Mouse (Mus musculus): ENCODE results near the gene Pus3.

Pus3 gene

DNA sequence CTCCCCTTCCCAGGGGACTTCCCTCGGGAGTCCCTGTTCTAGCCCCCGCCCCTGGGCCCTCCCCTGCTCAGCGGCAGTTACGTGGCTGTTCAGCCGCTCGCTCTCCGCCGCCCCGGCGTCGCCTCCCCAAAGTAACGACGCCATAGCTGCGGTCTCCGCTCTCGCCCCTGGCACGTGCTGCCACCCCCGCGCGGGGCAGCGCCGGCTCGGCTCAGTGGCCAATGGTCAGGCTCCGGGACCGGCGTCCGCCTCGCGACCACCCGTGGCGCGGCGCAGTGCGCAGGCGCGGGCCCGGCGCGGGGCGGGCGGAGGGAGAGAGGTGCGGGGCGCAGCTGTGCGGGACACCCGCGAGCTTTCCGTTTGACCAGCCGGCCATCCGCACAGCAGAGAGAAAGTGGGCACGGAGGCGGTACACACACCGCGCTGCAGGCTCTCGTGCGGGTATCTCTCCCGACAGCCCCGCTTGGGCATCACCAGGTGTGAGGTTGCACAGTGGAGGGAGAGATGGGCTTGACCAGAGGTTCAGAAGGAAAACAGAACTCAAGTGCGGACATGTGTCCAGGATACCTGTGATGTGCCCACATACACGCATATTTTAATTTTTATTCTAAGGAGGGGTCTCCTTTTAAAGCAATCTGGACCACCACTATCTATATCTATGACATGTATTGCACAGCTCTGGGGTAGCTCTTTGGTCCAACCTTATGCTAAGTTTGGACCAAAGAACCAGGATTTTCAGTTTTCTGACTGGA, at the start of gene Pus3, which contains the start of gene Ddx25:
Pus3 (plus strand) TSS at position 339 of the 752 bp plus-strand sequence.
Ddx25 (minus strand) TSS at position 272 of the 752 bp plus-strand sequence.
- peak in 1 of 2 experiments; percentile 26 for DNase-seq

DNA sequence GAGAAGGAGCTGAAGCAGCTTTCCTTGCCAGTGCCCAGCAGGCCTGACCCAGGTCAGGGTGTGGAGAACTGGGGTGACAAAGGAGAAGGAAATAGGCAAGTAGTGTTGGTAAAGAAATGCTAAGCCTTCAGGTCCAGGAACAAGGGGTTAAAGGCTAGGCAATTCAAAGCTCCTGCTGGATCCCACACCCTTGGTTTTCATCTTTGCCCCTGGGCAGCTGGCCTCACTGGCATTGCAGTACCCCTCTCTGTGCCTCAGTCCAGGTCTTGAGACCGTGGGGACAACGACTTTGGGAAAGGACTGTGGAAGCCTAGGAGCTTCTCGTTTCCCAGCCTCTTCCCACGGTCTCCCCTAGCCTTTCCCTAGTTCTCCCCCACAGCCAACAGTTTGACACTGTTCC, 44.5 kb upstream of the Pus3 start:
- no peak for DNase-seq

DNA sequence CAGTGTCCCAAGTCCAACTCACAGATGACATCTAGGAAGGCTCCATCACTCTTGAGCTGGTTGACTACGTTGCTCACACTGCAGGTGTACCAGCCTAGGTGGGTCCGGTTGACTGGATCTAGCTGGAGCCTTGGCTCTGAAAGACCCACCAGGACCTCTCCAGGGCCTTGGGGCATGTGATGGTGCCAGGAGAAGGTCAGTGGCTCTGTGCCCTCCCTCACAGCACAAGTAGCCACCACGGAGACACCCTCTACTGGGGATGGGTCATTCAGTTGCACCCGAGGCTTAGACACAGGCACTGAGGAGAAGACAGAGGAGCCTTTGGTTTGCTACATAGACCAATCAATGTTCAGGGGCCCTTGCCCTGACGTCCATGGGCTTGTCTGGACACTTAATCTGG, 42.2 kb upstream of the Pus3 start:
- DNase-seq: no peak

DNA sequence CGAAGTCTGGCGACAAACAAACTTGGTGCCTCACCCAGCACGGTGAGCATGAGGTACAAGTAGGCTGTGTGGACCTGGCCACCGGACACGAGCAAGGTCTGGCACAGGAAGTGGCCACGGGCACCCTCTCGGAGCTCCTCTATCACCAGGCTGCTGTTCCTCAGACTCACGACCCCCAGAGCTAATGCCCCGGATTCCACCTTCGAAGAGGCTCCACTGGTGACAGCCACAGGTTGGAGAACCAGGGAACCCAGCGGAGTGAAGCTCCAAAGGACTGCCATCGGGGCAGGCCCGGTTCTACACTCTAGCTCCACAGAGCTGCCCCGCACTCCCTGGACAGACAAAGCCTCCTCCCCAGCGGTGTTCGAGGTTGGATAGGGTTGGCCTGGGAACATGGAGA, 41.7 kb upstream of the Pus3 start:
- no peak for DNase-seq

DNA sequence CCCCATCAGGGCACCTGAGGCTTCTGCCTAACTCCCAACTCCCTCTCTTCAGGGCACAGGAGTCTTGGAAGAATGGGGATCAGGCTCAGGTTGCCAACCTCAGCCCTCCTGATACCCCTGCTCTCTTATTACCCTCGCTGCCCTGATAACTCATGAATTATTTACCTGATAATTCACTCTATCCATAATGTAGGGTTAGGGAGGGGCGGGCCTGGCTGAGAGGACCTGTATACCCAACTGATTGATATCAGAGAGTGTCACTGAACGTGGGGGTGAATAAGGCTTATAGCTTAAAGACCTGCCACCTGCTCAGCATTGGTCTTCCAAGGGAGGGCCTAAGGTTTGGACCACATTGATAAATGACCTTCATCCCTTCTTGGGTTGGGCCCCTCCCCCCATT, 40.2 kb upstream of the Pus3 start, which contains the start of gene Gm1113:
Gm1113 (minus strand) TSS at position 101 of the 400 bp plus-strand sequence.
- DNase-seq: no peak

DNA sequence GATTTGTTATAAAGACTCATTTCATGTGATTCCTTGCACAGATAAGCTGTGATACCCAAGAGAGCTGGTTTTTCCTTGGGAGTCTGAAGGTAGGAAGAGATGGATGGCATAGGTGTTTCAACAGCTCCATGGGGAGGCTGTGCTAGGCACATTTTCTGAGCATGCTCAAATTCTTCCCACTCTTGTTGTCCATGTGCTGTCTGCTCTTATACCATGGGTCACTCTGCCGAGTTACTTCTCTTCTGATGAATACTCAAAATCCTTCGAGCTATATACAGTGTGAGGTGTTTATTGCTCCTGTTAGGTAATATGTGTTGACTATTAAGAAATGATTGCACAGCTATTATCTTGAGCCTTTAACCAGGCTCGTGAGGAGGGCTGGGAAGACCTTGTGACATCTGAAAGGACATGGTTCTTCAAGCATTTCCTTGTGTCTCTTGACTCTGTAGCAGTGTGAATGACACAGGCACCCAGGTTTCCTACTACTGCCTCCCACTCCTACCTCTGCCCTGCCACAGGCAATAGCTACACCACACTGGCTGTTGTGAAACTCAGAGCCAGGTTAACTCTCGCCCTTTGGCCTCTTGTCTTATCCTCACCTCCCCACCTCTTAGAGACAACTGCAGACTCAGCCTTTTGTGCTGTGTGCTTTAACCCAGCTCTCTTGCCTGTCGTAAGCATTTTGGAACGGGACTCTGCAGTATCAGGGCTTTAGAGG, 37.6 kb upstream of the Pus3 start:
- DNase-seq: peak in 1 of 2 experiments; percentile 9

DNA sequence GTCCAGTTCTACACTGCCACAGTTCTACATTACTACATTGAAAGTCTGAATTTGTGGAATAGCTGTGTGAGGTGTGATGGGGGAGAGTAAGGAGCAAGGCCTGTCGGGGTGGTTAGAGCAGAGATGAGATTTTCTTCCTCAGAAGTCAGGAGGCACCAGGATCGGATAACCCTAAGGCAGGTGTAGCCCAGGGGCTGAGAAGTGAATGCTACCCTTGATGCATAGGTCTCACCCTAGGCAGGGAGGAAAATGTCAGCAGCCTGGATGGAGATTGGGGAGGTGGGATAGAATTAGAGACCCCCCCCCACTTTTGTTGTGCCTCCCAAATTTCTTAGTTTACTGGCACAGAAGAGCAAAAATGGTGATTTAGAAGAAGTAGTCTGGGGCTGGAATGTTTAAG, 36.2 kb upstream of the Pus3 start:
- DNase-seq: no peak

DNA sequence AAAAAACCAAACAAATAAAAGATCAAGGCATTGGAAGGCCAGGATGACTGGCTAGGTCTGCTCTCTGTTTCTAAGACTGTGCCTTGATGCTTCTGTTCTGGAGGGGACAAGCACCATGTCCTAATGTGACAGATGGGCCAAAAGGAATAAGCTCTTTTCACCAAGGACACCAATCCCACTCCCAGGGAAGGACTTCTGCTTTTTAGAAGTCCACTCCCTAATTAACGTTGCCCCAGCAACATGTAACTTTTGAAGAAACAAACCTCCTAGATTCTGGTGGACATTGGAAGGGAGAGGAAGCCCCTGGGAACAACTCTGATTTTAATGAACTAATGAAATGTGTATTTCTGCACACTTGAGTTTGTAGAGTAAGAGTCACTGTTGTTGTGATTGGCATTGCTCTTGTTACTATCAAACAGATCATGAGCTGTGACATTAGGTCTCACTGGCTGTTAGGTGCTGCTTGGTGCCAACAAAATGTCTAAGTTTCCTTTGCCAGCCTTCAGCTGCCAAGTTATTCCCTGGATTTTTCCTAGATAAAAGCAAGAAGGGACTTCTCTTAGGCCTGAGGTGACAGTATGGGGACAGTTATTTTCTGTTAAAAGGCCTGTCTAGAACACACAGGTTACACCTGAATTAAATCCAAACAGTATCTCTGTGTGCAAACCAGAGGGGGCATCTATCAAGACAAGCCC, 35.4 kb upstream of the Pus3 start:
- DNase-seq: no peak

DNA sequence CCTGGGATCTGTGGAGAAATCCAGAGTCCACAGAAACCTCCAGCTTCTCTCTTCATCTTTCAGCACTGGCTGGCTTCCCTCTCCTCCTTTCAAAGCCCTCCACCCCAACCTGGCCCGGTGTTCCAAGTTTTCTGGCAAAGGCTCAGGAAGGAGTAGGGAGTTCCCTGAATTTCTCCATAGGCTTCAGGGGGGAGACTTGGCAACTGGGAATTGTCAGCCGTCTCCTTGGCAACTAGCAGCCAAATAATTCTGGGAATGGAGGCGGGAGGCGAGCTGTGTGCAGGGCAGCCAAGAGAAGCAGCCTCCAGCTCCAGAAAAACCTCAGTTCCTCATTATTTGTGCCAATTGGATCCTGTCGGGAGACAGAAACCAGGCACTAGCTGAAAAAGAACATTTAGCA, 34.9 kb upstream of the Pus3 start:
- no peak for DNase-seq

DNA sequence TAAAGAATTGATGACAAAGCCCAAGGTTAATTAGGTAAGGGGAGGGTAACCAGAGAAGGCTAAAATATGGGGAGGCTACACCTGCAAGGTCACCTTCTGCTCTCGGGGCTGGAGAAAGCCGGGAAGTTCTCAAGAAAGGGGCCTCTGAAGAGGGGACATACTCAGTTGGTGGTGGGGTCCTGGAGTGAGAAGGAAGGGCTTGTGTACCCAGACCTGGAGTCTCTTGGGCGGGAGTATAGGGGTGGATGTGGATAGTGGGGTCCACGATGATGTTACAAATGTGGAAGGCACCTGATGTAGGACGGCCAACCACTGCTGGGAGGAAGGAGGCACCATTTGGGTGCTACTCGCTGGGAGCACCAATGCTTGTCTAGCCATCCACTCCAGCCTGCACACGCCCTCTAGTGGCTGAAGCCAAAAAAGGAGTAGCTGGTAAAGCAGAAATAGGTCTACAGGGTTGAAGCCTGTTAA, 34.4 kb upstream of the Pus3 start:
- DNase-seq: peak; percentile 63 to 81

DNA sequence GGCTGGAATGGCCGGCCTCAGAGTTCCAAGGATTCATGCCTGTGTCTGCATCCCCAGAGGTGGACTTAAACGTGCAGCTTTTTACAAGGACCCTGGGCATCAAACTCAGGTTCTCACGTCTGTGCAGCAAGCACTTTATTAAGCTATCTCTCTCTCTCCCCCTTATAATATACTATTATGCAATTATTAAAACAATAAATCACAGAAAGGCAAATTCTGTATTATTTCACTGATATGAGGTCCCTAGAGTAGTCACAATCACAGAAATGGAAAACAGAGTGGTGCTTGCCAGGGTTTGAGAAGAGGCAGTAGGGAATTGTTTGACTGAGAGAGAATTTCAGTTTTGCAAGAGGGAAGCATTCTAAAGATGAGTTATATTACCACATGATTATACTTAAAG, 29.3 kb upstream of the Pus3 start:
- DNase-seq: no peak

DNA sequence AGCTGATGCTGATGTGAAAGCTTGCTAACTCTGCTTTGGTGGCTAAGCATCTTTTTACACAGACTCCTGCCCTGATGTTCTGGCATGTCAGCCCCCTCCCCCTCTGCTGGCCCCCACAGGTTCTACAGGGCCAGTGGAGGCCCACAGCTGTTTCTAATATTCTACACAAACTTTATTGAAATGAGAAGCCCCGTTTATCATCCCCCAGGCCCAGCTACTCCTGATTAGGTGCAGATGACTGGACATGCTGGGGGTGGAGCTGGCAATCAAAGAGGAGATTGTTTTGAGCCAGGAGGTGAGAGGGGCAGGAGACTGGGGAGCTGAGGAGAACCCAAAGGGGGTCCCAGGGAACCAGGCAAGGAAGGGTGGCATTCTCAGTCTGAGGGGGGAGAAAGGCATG, 28.6 kb upstream of the Pus3 start:
- DNase-seq: no peak

DNA sequence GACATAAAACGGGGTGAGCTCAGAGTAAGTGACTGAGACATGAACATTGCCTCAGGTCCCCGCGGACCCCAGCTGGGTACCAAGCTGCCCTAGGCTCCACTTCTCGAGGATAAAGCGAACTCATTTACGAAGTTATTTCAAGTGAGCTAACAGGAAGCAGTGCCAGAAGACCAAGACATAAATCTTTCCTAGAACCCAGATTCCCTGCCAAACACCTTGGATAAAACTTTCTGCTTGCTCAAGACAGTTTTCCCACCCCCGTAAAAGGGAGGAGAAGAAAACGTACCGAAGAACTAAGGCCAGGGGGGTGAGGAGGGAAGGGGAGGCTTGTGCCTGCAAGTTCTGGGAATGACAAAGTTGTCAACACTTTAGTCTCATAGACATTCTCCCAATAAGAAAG, 25.1 kb upstream of the Pus3 start:
- DNase-seq: no peak

DNA sequence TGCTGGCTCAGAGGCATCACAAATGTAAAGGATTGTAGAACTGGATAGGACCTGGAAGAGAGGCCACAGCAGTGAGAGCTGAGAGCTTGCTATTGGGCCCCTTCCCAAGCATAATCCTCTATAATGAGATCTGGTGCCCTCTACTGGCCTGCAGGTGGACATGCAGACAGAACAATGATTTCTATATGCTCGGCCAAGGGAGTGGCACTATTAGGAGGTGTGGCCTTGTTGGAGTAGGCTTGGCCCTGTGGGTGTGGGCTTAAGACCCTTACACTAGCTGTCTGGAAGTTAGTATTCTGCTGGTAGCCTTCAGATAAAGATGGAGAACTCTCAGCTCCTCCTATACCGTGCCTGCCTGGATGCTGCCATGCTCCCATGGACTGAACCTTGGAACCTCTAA, 23.3 kb upstream of the Pus3 start:
- peak; percentile 35 to 52 for DNase-seq

DNA sequence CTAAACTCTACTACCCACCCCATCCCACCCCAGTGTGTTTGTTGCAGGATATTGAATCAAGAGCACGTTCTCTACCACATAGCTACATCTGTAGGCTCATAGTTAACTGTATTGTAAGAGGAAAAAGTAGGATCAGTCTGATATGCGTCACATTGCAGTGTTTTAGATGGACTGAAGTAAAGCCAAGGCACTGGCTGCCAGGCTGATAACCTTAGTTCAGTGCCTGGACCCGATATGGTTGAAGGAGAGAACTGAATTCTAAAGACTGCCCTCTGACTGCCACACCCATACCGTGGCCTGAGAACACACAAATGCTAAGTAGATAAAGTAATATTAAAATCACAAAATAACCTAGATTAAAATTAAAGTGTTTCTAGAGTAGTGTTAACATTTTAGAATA, 22.5 kb upstream of the Pus3 start:
- DNase-seq: no peak

DNA sequence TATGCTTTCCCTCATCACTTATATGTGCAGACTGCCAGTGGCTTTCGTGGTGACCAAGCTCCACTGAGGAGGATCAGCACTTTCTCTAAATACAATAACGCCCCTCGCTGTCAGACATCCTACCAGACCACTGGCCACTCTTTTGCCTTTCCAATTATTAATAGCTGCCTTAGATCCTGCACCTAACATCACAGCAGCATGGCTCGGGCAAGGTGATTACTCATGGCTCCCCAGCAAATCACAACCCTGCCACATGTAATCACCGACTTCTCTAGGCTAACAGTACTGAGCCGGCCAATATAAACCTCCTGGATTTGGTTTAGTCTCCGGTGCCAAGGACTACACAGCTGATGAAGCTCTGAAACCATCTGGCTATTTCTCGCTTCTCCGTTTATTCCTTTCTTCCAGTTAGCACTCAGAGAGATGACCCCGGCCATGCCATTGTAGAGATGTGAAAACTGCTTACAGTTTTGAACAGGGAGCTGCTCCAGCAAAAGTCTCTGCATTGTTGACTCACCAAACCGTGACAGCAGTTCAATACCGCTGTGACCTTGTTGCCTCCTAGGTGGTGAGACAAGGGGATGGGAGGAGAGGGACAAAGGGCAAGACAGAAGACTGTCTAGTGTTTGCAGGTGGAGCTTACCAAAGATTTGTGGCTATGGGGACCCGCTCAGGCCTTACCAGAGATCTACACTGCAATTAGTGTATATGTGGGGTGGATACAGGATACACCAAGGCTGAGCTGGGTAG, 19.2 kb upstream of the Pus3 start:
- peak in 1 of 2 experiments; percentile 21 for DNase-seq

DNA sequence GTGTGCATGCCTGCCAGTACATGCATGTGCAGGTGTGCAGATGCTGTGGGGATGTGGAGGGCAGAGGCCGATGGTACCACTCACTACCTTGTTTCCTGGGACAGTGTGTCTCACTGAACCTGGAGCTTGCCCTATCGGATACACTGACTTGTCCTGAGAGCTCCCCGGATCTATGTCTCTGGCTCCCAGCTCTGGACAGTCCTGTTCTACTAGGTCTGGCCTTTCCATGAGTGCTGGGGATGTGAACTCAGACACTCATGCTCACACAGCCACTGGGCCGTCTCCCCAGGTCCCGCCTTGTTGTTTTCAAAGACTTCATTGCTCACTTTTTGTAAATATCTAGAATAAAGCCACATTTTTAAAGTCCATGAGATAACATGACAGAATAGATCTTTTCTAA, 17.4 kb upstream of the Pus3 start:
- no peak for DNase-seq

DNA sequence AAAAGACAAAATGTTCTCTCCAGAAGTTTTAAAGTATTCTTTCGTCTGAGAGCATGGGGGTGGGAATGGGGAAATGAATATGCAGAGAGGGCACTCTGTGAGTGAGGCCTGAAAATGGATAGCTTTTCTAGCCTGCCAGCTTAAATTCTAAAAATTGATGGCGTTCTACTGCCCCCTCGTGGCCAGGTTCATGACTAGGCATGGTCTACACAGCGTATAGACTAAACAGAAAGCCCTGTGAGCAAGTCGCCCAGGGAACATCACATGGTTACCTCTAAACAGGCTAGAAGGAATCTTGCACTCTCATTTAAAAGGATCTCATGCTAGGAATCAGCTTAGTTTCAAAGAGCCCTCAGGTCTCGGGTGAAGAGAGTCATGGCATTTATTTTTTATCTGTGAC, 16.9 kb upstream of the Pus3 start:
- peak; percentile 76 to 92 for DNase-seq

DNA sequence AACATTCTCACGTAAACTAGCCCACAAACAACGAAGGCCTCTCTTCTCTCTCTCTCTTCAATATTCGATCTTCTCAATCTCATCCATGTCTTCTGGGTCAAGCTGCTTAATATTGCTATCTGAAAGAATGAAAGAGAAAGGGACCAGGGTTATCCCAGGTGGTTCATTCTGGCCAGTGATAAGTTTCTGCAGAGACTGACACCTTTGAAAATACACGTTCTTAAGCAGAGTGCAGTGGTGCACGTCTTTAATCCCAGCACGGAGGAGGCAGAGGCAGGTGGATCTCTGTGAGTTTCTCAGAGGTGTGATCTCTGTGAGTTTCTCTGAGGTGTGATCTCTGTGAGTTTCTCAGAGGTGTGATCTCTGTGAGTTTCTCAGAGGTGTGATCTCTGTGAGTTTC, 16.5 kb upstream of the Pus3 start:
- DNase-seq: no peak

DNA sequence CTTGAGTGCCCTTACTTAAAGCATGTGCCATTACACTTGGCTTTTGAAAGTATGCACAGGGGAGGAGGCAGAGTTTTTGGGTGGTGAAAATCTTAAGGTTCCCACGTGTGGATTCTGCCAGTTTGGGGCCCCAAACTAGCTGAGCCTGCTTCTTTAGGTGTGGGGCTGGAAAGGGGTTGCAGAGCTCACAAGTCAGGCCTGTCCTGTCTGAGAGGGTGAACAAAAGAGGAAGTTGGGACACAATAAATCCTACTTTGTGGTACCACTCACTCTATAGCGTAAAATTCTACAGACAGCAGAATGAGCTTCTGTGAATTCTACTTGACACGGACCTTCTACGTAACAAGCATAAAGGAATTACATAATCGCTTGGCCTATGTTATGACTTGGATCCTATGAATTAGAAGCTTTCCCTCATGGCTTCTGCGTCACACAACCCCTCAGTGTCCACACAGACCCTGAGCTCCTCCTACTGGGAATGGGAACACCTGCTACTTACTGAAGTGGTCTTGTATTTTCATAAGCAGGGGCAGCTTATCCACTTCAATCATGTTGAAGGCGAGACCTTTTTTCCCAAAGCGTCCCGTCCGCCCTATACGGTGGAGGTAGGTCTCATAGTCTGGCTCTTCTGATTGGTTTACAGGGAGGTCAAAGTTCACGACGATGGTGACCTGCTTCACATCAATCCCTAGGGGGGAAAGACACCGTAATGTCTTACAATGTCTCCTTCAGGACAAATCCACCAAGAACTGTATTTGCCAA, 15.1 kb upstream of the Pus3 start:
- no peak for DNase-seq

DNA sequence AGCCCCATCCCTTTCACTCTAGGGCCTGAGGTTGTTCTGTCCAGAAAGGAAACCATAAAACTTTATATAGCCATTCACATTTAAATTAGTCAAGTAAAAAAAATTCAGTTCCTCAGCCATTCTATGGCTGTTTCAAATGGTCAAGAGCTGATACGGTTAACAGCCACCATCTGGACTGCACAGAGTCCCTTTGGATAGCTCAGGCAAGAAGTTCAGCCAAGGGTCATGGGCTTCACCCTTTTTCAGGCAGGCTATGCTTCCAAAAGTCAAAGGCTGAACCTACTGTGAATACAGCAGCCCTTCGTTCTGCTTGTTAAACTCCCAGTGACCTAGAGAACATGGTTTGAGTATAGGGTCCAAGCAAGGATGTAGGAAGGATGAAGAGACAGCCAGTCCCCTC, 13.7 kb upstream of the Pus3 start:
- peak in 1 of 2 experiments; percentile 33 for DNase-seq

DNA sequence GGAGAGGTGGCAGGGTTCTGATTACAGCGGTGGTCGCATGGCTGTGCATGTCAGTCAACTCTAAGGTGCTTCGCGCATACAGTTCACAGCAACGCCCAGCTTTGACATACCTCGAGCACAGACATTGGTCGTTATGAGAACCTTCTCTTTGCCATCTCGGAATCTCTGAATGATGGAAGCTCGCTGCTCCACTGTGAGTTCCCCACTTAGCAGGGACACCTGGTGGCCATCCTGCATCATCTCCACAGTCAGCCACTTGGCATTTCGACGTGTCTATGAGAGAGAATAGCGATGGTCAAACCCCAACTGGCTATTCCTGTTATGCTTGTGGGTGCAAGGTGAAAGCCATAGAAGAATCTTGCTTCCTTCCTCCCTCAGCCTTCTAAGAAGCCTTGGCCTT, 12.7 kb upstream of the Pus3 start:
- no peak for DNase-seq
